Mouse (Mus musculus) embryonic facial prominence, embryonic 14.5 days (tissue): ENCODE results near the gene Grap. TPM values are rescaled to one million over a fixed set of nuclear protein-coding genes. Genes with fewer than 3 reads are reported as not detected.

Source experiments
- ATAC-seq: fragments of 200-750 bp; cut with Nextera tagmentation; 2 replicates; pipeline ENCODE4 v1.8.0; 2017; ENCODE audit warnings: low read depth, moderate number of reproducible peaks, moderate TSS enrichment
- DNase-seq: peaks from one replicate; pipeline ENCODE4 v3.0.0-alpha.2; 2015; ENCODE audit warnings: low spot score
- H3K27ac ChIP-seq: fragments of 300-500 bp; sonication (generic); replicated peaks from 2 replicates; pipeline ENCODE4 v1.5.1; 2014; ENCODE audit warnings: low read depth, mild to moderate bottlenecking, low read length, moderate library complexity
- H3K27me3 ChIP-seq: fragments of 300-500 bp; sonication (generic); replicated peaks from 2 replicates; pipeline ENCODE4 v1.6.1; 2014; ENCODE audit warnings: low read length; ENCODE audit not compliant: control insufficient read depth, insufficient read depth
- H3K36me3 ChIP-seq: fragments of 300-500 bp; sonication (generic); 2 replicates; pipeline ENCODE4 v1.6.1; 2014; ENCODE audit warnings: low read length, mixed read lengths; ENCODE audit not compliant: control insufficient read depth, insufficient read depth
- H3K4me1 ChIP-seq: fragments of 300-500 bp; sonication (generic); 2 replicates; pipeline ENCODE4 v1.6.1; 2014; ENCODE audit warnings: antibody characterized with exemption, low read length; ENCODE audit not compliant: control insufficient read depth, insufficient read depth
- H3K4me2 ChIP-seq: fragments of 300-500 bp; sonication (generic); 2 replicates; pipeline ENCODE4 v1.6.1; 2014; ENCODE audit warnings: low read depth, mild to moderate bottlenecking, low read length, moderate library complexity, mixed read lengths
- H3K4me3 ChIP-seq: fragments of 300-500 bp; sonication (generic); 2 replicates; pipeline ENCODE4 v1.5.1; 2014; ENCODE audit warnings: low read depth, mild to moderate bottlenecking, low read length
- H3K9ac ChIP-seq: fragments of 300-500 bp; sonication (generic); 2 replicates; pipeline ENCODE4 v1.6.1; 2014; ENCODE audit warnings: low read depth, mild to moderate bottlenecking, low read length, moderate library complexity, mixed read lengths
- H3K9me3 ChIP-seq: fragments of 300-500 bp; sonication (generic); 2 replicates; pipeline ENCODE4 v1.6.1; 2016; ENCODE audit warnings: low read length; ENCODE audit not compliant: control insufficient read depth
- WGBS: fragments of 180-500 bp; shearing (Covaris S2); extraction: QIAGEN DNeasy Blood & Tissue Kit; methylation state at CpG from one replicate; pipeline ENCODE4 v1.1.7; 2014; 5-methylcytosine and 5-hydroxymethylcytosine counted together
- polyA plus RNA-seq: library from polyadenylated mRNA; unstranded; fragments of >200 nt; fragmentation: Nextera tagmentation; extraction: Ambion mirVana; gene quantifications from 2 replicates; pipeline ENCODE4 v1.2.1, GENCODE M21; 2014

Gene Grap
- polyA plus RNA-seq, 1 experiment from 2014 or later, result 8.6 TPM

DNA sequence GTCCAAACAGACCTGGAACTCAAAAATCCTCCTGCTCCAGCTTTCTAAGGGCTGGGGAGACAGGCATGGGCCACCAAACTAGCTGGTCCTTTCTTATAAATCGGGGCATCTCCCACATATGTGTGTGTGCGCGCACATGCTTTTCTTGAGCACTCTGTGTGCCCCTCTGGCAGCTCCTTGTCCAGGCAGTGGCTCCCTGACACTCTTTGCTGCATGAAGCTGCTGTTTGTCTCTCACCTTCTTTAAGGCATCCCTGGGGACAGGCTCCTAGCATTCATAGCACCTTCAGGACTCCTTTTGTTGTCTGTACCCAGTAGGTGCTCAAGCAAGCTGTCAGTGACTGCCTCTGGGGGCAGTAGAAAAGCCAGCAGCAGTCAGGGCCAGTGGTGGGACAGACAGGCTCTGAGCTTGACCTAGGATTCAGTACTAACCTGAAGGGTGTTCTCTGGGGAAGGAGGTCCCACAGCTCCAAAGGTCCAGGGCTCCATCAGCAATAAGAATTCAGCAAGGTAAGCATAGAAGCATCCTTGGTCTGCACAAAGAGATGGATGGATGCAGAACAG lies 5.4 kb downstream of the Grap start:
- Histone ChIP-seq H3K27ac (no peak overlapping the region), H3K36me3 (no peaks in the 10 kb centered on the region), H3K9ac (no peak overlapping the region), H3K27me3 (no peaks in the 10 kb centered on the region), H3K9me3 (no peaks in the 10 kb centered on the region), H3K4me3 (no peak overlapping the region), H3K4me1 (no peaks in the 10 kb centered on the region), H3K4me2 (no peak overlapping the region)
- WGBS, result 90% methylated on average over 3 of the region's 3 CpGs
- no peak for DNase-seq
- ATAC-seq, result no peak

DNA sequence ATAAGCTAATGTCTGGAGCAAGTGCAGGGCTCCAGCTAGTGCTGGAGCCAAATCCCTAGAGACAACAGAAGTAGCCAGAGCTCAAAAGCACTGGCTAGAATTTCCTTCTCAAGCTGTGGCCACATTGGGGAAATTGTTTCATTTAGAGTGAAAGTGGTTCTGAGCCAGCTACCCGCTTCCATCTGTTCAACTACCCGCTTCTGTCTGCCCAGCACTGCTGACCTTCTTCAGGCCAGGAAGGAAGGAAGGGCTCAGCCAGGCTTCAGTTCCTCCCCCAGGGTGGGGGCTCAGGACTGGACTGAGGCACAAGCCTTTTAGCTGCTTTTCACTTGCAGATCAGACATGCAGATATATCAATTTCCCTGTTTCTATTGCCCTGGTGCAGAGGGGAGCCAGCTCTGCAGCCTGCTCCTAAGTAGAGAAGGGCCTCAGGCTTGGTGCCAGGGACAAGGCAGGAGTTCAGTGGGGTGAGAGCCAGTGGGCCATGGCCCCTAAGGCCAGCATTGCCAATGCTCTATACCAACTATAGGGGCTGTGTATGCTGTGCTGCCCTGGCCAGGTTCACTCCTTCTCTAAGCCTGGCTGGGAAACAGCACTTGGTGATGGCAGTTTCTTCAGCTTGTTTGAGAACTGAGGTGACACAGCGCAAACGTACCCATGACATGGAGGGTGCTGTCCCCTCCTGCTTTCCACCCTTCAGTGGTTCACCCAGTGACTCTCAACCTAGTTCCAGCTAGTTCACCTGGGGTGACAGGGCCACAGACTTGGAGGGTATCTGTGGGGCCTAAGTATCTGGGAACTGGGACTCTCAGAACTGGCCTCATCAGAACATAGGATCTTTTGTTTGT lies 6.2 kb downstream of the Grap start:
- no peaks in the 10 kb centered on the region for H3K27me3 ChIP-seq
- no peaks in the 10 kb centered on the region for H3K9me3 ChIP-seq
- 63% methylated on average over 4 of the region's 4 CpGs for WGBS
- H3K9ac ChIP-seq, result no peak overlapping the region
- no peaks in the 10 kb centered on the region for H3K4me1 ChIP-seq
- DNase-seq (no peak), ATAC-seq (no peak)
- no peak overlapping the region for H3K27ac ChIP-seq
- H3K36me3 ChIP-seq, result no peaks in the 10 kb centered on the region
- H3K4me2 ChIP-seq, result no peak overlapping the region
- no peak overlapping the region for H3K4me3 ChIP-seq

DNA sequence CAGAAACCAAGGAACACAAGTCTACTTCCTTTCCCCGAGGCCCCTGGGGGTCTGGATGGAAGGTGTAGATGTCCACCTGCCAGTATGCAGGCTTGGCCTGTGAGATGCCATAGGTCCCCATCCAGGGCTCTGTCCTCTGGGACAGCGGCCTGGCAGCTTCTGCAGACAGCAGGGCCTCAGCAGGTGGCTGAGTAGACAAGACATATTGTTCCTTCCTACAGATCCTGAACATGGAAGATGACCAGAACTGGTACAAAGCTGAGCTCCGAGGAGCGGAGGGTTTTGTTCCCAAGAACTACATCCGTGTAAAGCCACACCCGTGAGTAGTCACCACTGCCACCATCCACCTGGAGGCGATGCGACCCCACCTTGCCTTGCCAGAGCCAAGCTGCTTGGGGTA lies 6.9 kb downstream of the Grap start:
- no peak for DNase-seq
- Histone ChIP-seq H3K27ac (no peak overlapping the region), H3K9ac (no peak overlapping the region), H3K4me2 (no peak overlapping the region), H3K36me3 (no peaks in the 10 kb centered on the region), H3K27me3 (no peaks in the 10 kb centered on the region), H3K9me3 (no peaks in the 10 kb centered on the region), H3K4me3 (no peak overlapping the region), H3K4me1 (no peaks in the 10 kb centered on the region)
- ATAC-seq, result no peak
- WGBS, result 88% methylated on average over 8 of the region's 8 CpGs

DNA sequence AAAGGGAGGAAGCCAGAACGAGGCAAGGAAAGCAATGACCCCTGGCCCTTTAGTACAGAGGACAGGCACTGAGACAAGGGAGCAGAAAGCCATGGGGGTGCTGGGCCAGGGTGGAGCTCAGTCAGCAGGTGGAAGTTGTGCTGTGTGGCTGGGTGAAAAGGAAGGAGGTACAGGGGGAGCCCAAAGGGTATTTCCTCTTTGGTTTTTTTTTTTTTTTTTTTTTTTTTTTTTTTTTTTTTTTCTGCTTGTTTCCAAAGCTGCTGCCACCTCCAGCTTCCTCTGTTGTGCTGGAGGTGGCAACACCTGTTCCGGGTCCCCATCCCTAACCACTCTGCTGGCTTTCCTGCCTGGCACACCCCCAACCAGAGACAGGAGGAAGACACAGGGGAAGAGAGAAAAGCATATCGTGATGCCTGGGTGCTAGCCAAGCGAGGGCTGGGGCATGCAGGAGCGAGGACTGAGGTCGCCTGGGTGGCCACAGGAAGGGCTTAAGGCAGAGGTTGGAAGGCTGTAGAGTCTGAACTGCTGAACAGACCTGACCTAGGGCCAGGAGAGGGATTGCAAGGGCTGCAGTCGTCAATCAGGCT lies 7.8 kb downstream of the Grap start:
- no peaks in the 10 kb centered on the region for H3K4me1 ChIP-seq
- H3K36me3 ChIP-seq, result no peaks in the 10 kb centered on the region
- DNase-seq, result no peak
- no peak overlapping the region for H3K4me2 ChIP-seq
- no peak for ATAC-seq
- no peaks in the 10 kb centered on the region for H3K9me3 ChIP-seq
- H3K27ac ChIP-seq, result no peak overlapping the region
- H3K9ac ChIP-seq, result no peak overlapping the region
- no peaks in the 10 kb centered on the region for H3K27me3 ChIP-seq
- WGBS, result 70% methylated on average over 7 of the region's 7 CpGs
- H3K4me3 ChIP-seq, result no peak overlapping the region

DNA sequence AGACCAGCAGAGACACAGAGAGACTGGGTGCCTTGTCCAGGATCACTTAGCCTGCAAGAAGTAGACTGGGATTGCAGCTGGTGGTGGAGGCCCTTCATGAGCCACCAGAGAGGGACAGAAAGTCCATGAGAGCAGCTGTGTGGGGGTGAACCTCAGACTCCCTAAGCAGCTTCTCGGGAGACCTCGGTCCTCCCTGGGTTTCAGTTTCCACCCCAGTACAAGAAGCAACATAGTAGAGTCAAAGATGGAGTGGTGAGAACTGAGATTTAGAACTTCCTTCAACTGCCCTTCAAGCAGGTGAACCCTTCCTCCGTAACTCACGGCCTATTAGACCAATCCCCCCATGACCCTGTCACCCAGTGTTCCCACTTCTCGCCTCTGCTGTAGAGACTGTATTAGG lies 9.1 kb downstream of the Grap start:
- WGBS, result 93% methylated on average over 5 of the region's 5 CpGs
- Histone ChIP-seq H3K9me3 (no peaks in the 10 kb centered on the region), H3K9ac (no peak overlapping the region), H3K4me3 (no peak overlapping the region), H3K4me2 (no peak overlapping the region), H3K27me3 (no peaks in the 10 kb centered on the region), H3K4me1 (no peaks in the 10 kb centered on the region), H3K36me3 (no peaks in the 10 kb centered on the region), H3K27ac (no peak overlapping the region)
- DNase-seq, result no peak
- ATAC-seq, result no peak

DNA sequence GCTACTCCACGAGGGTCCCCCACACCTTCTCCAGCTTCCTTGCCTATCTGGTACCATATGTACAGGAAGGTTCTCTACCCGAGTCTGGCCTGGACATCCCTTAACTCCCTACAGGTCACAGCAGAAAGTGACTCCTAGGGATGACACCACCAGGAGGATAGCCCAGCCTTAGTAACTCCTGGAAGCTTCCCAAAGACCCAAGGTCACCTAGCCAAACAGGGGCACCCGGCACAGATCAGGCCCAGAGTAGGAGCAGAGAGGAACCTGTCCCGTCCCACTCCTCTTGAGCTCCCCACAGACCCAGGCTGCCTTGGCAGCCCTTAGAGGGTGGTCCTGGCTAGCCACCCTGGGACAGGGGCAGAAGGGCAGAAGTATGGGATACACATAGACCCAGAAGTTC lies 12.3 kb downstream of the Grap start:
- no peaks in the 10 kb centered on the region for H3K36me3 ChIP-seq
- no peak for ATAC-seq
- H3K4me3 ChIP-seq, result no peak overlapping the region
- no peak overlapping the region for H3K4me2 ChIP-seq
- H3K4me1 ChIP-seq, result no peaks in the 10 kb centered on the region
- WGBS, result 87% methylated on average over 4 of the region's 4 CpGs
- H3K9ac ChIP-seq, result no peak overlapping the region
- no peak for DNase-seq
- no peak overlapping the region for H3K27ac ChIP-seq
- no peaks in the 10 kb centered on the region for H3K9me3 ChIP-seq
- no peaks in the 10 kb centered on the region for H3K27me3 ChIP-seq

DNA sequence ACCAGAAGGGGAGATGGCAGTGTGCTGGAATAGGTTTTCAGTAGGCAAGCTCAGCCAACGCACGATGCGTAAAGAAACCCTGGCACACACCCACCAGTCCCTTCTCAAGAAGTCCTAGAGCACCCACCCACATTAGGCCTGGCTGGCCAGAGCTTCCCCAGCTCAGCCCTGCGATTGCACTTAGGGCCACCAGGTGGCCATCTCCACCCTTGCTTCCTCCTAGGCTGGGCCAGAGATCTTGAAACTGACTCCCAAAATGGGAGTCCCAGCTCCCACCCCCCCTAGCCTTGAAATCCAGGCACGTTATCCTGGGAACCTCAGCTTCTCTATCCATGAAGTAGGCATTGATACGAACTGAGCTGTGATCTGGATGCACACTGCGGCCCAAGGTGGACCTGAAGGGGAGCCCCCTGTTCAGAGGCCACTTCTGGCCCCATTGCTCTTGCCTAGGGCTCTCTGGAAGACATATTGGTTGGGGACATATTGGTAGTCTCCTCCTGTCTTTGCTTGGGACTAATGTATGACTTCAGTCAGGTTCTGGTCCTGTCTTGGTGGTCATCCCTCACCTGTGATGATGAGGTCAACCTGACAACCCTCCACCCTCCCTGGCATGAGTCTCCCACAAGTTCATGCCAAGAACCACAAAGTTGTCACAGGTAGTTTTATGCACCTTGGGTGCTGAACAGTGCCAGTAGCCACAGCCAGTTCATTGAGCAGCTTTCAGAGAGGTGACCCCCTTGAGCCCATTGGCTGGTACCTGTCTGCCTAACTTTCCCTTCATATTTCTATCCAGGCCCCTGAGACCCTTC lies 13.1 kb downstream of the Grap start:
- DNase-seq, result peak; percentile 55
- Histone ChIP-seq H3K36me3 (no peaks in the 10 kb centered on the region), H3K27ac (no peak overlapping the region), H3K9ac (no peak overlapping the region), H3K4me2 (no peak overlapping the region), H3K27me3 (no peaks in the 10 kb centered on the region), H3K9me3 (no peaks in the 10 kb centered on the region), H3K4me3 (no peak overlapping the region), H3K4me1 (no peaks in the 10 kb centered on the region)
- ATAC-seq, result 0 out of 2 replicates have a peak, but pooled peaks have one; percentile 62
- WGBS, result 36% methylated on average over 6 of the region's 7 CpGs

DNA sequence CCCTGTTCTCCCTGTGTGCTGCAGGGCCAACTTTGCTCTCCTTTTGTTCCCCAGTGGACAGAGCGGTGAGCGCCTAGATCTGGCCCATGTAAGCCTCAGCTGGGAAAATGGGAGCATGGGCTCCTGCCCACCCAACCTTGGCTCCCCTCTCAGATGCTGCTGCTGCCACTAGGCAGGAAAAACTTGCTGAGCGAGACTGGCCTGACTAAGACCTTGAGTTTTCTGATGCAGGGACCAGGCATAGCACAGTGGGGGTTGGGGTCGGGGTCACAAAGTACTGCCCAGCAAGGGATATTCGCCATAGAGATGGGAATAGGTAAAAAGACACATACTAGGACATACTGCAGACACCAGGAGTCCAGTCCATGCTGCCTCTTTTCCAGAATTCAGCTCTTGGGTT lies 14.2 kb downstream of the Grap start:
- no peaks in the 10 kb centered on the region for H3K36me3 ChIP-seq
- H3K27me3 ChIP-seq, result no peaks in the 10 kb centered on the region
- 70% methylated on average over 5 of the region's 5 CpGs for WGBS
- DNase-seq, result no peak
- ATAC-seq, result no peak
- H3K4me1 ChIP-seq, result no peaks in the 10 kb centered on the region
- H3K27ac ChIP-seq, result no peak overlapping the region
- H3K4me3 ChIP-seq, result no peak overlapping the region
- H3K9ac ChIP-seq, result no peak overlapping the region
- no peaks in the 10 kb centered on the region for H3K9me3 ChIP-seq
- no peak overlapping the region for H3K4me2 ChIP-seq
